Mouse (Mus musculus) stomach, embryonic 16.5 days (tissue): ENCODE data around the gene Anxa3. TPM values are rescaled to one million over a fixed set of nuclear protein-coding genes. Genes with fewer than 3 reads are reported as not detected.

Experiments used
- ATAC-seq: fragments of 200-750 bp; cut with Nextera tagmentation; 2 replicates; pipeline ENCODE4 v1.8.0; 2017; ENCODE audit warnings: moderate number of reproducible peaks, moderate TSS enrichment; ENCODE audit not compliant: insufficient read depth, low FRiP score
- H3K27ac ChIP-seq: fragments of 300-500 bp; sonication (generic); 2 replicates; pipeline ENCODE4 v1.5.1; 2014; ENCODE audit warnings: low read length
- H3K27me3 ChIP-seq: fragments of 300-500 bp; sonication (generic); 2 replicates; pipeline ENCODE4 v1.6.1; 2014; ENCODE audit warnings: low read length, control low read depth, mixed read lengths; ENCODE audit not compliant: control insufficient read depth, insufficient read depth
- H3K36me3 ChIP-seq: fragments of 300-500 bp; sonication (generic); 2 replicates; pipeline ENCODE4 v1.6.1; 2014; ENCODE audit warnings: low read length; ENCODE audit not compliant: control insufficient read depth, insufficient read depth
- H3K4me1 ChIP-seq: fragments of 300-500 bp; sonication (generic); 2 replicates; pipeline ENCODE4 v1.6.1; 2014; ENCODE audit warnings: low read length, control low read depth, mixed read lengths; ENCODE audit not compliant: control insufficient read depth, insufficient read depth
- H3K4me2 ChIP-seq: fragments of 300-500 bp; sonication (generic); 2 replicates; pipeline ENCODE4 v1.6.1; 2014; ENCODE audit warnings: low read depth, low read length, mixed read lengths
- H3K4me3 ChIP-seq: fragments of 300-500 bp; sonication (generic); replicated peaks from 2 replicates; pipeline ENCODE4 v1.5.1; 2014; ENCODE audit warnings: mild to moderate bottlenecking, low read length
- H3K9ac ChIP-seq: fragments of 300-500 bp; sonication (generic); 2 replicates; pipeline ENCODE4 v1.6.1; 2014; ENCODE audit warnings: low read length
- H3K9me3 ChIP-seq: fragments of 300-500 bp; sonication (generic); replicated peaks from 2 replicates; pipeline ENCODE4 v1.6.1; 2016; ENCODE audit warnings: low read length, control low read depth; ENCODE audit not compliant: control insufficient read depth
- WGBS: fragments of 180-500 bp; shearing (Covaris S2); extraction: QIAGEN DNeasy Blood & Tissue Kit; methylation state at CpG from one replicate; pipeline ENCODE4 v1.1.7; 2014; 5-methylcytosine and 5-hydroxymethylcytosine counted together
- polyA plus RNA-seq: library from polyadenylated mRNA; unstranded; fragments of >200 nt; fragmentation: Nextera tagmentation; extraction: Ambion mirVana; gene quantifications from 2 replicates; pipeline ENCODE4 v1.2.1, GENCODE M21; 2015

The Anxa3 gene
- polyA plus RNA-seq = 92.1 and 101 TPM in 2 replicates

DNA sequence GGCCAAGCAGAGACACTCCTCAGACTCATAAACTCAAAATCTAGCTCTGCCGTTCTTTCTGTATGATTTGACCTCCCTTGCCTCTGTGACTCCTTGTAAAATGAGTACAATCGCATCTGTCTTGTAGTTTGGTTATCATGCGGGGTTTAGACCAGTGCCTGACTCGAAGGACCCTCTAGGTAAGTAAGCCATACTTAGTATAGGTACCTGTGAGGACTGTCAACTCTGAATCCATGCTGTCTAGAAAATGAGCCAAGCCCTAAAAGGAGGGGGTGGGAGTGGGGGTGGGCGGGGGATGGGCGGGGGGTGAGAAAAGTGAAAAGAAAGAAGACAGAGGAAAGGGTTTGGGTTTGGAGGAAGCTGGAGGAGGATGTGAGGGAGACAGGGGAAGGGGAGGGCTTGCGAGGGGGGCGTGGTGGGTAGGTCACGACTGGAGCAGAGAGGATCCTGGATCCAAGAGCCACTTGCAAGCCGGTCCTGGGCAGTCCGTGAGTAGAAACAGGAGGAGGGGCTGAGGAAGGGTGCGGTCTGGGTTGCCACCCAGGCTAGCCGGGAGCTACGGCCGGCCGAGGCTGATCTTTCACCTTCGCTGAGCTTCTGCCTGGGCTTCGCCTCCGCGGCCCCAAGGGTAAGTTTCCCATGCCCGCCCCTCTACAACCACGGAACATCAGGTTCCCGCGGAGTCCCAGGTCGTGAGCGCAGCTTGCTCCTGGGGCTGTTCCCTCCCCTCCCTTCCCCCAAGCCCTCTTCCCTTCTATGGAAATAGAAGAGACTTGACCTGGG is at the start of gene Anxa3:
TSS of gene Anxa3 (plus strand) at position 404 of the 783 bp plus-strand sequence.
- WGBS = 9% methylated on average over 26 of the region's 26 CpGs
- peaks cover 5% of the 10 kb centered on the region for H3K4me1 ChIP-seq
- H3K4me2 ChIP-seq = peak within 1 kb of the TSS; percentile 76
- H3K9me3 ChIP-seq = no peaks in the 10 kb centered on the region
- peak within 1 kb of the TSS; percentile 70 for H3K9ac ChIP-seq
- peak; percentile 90 for ATAC-seq
- H3K27ac ChIP-seq = peak within 1 kb of the TSS; percentile 72
- no peaks in the 10 kb centered on the region for H3K36me3 ChIP-seq
- peak within 1 kb of the TSS; percentile 59 for H3K4me3 ChIP-seq
- no peaks in the 10 kb centered on the region for H3K27me3 ChIP-seq

DNA sequence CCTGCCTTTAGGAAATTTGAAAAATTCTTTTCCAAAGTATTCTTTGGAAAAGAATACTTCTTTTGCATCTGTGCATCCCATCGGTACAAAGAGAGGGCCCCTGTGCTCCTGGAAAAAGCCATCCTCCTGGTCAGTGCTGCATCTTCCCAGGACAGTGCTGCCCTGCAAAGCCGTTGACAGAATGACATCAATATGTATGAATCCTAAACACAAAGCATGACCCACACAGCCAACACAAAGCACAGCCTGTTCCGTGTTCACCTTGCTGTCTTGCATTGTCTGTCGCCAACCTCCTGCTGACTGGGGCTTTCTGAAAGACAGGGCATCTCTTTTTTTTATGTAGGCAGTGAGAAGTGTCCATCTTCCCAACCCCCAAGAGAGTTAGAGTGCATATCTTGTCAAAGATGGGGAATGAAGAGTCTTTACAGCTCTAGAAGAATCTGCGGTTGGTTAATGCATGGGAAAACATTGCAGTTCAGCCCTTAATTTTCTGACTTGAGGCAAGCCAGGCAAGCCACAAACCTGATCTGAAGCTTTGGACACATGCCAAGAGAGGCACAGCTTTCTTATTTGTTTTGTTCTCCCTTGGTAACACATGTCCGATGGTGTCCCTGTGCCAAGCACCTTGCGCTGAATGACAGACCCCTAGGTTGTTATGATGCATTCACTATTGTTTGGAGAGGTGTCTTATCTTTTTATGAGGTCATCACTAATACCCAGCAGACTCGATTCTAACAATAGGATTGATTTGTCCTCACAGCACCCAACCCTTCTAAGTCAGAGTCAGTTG is 45.7 kb upstream of the Anxa3 start:
- 70% methylated on average over 8 of the region's 8 CpGs for WGBS
- H3K4me2 ChIP-seq = no peak overlapping the region

GRCm38 (mm10) chr5:96757615-96758014 is 35.5 kb upstream of the Anxa3 start:
- no peak overlapping the region for H3K9ac ChIP-seq
- no peaks in the 10 kb centered on the region for H3K4me1 ChIP-seq
- H3K36me3 ChIP-seq = no peaks in the 10 kb centered on the region
- H3K27me3 ChIP-seq = no peaks in the 10 kb centered on the region
- no peak for ATAC-seq
- no peak overlapping the region for H3K27ac ChIP-seq
- no peak overlapping the region for H3K4me3 ChIP-seq
- H3K4me2 ChIP-seq = no peak overlapping the region
- 82% methylated on average over 7 of the region's 7 CpGs for WGBS
- H3K9me3 ChIP-seq = no peaks in the 10 kb centered on the region

More for the DNA sequence above, 45.7 kb upstream of the Anxa3 start:
- Histone ChIP-seq H3K9me3 (no peaks in the 10 kb centered on the region), H3K9ac (no peak overlapping the region), H3K36me3 (no peaks in the 10 kb centered on the region), H3K27ac (no peak overlapping the region), H3K4me3 (no peak overlapping the region), H3K4me1 (peaks cover 3% of the 10 kb centered on the region; the same call in 1 of the 2 replicates), H3K27me3 (no peaks in the 10 kb centered on the region)
- no peak for ATAC-seq

GRCm38 (mm10) chr5:96762021-96762420 is 31.1 kb upstream of the Anxa3 start:
- H3K27ac ChIP-seq = no peak overlapping the region
- no peak overlapping the region for H3K9ac ChIP-seq
- H3K27me3 ChIP-seq = no peaks in the 10 kb centered on the region
- no peak overlapping the region for H3K4me3 ChIP-seq
- no peaks in the 10 kb centered on the region for H3K36me3 ChIP-seq
- H3K9me3 ChIP-seq = no peaks in the 10 kb centered on the region
- WGBS = 86% methylated on average over 1 of the region's 1 CpGs
- H3K4me2 ChIP-seq = no peak overlapping the region
- H3K4me1 ChIP-seq = no peaks in the 10 kb centered on the region
- ATAC-seq = no peak

- Histone ChIP-seq H3K4me2 (no peak overlapping the region), H3K9me3 (no peaks in the 10 kb centered on the region), H3K27me3 (no peaks in the 10 kb centered on the region), H3K4me3 (no peak overlapping the region), H3K4me1 (no peaks in the 10 kb centered on the region), H3K36me3 (no peaks in the 10 kb centered on the region), H3K9ac (no peak overlapping the region), H3K27ac (no peak overlapping the region)
- ATAC-seq = no peak
- WGBS = 59% methylated on average over 10 of the region's 10 CpGs
These were observed 24.2 kb upstream of the Anxa3 start for GRCm38 (mm10) chr5:96768846-96769471.

- Histone ChIP-seq H3K36me3 (no peaks in the 10 kb centered on the region; the same call in 1 of the 2 replicates), H3K9ac (no peak overlapping the region), H3K27ac (no peak overlapping the region), H3K4me3 (no peak overlapping the region), H3K9me3 (no peaks in the 10 kb centered on the region), H3K27me3 (no peaks in the 10 kb centered on the region), H3K4me1 (no peaks in the 10 kb centered on the region), H3K4me2 (no peak overlapping the region)
- no peak for ATAC-seq
- WGBS = 75% methylated on average over 14 of the region's 14 CpGs
These were observed 9.4 kb upstream of the Anxa3 start for GRCm38 (mm10) chr5:96783506-96784288.

DNA sequence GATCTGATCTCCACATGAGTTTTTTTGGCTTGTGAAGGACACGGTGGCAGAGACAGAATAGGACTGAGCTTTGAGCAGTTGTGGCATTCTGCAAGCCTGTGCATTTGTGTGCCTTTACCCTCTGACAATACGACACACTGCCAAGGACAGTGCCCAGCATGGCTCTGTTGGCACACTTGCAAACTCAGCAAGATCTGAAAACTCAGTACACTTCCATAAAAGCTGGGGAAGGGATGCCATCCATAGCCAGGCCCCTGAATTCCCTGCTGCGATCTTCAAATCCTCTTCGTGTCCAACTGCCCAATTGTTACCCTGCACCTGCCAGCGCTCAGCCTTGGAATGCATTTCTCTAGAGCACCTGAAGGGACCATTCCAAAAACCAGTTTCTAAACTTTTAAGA is 8.0 kb upstream of the Anxa3 start:
- WGBS = 91% methylated on average over 5 of the region's 5 CpGs
- Histone ChIP-seq H3K27me3 (no peaks in the 10 kb centered on the region), H3K4me2 (no peak overlapping the region), H3K9ac (no peak overlapping the region), H3K4me1 (no peaks in the 10 kb centered on the region), H3K4me3 (no peak overlapping the region), H3K36me3 (no peaks in the 10 kb centered on the region), H3K9me3 (no peaks in the 10 kb centered on the region), H3K27ac (no peak overlapping the region)
- ATAC-seq = no peak

DNA sequence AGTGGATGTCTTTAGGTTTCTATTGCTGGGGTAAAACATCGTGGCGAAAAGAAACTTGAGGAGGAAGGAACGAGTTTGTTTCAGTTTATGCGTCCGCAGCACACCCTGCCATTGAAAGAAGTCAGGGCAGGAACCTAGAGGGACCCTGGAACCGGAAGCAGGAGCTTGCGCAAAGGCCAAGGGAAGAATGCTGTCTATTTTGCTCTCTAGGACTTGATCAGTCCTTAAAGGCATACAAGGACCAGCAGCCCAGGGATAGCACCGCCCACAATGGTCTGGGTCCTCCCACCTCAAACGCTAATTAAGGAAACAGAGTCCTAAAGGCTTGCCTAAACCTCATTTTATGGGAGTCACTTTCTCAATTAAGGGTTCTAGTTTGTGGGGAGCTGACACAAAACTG is 717 bp upstream of the Anxa3 start:
- 0 out of 2 replicates have a peak overlapping the region, but pooled peaks have one; percentile 59 for H3K4me3 ChIP-seq
- no peak overlapping the region for H3K27ac ChIP-seq
- no peak overlapping the region for H3K9ac ChIP-seq
- WGBS = 56% methylated on average over 9 of the region's 9 CpGs
- peaks cover 5% of the 10 kb centered on the region for H3K4me1 ChIP-seq
- no peak for ATAC-seq
- H3K9me3 ChIP-seq = no peaks in the 10 kb centered on the region
- no peaks in the 10 kb centered on the region for H3K36me3 ChIP-seq
- H3K4me2 ChIP-seq = peak overlapping the region; percentile 76
- no peaks in the 10 kb centered on the region for H3K27me3 ChIP-seq
